Mouse (Mus musculus) stomach, embryonic 15.5 days (tissue): ENCODE data around the gene Efna1. TPM values are rescaled to one million over a fixed set of nuclear protein-coding genes. Genes with fewer than 3 reads are reported as not detected.

Source experiments
- ATAC-seq: fragments of 200-750 bp; cut with Nextera tagmentation; 2 replicates; pipeline ENCODE4 v1.8.0; 2017; ENCODE audit warnings: low read depth, moderate number of reproducible peaks, moderate TSS enrichment; ENCODE audit not compliant: insufficient read depth, low FRiP score
- H3K27ac ChIP-seq: fragments of 300-500 bp; sonication (generic); 2 replicates; pipeline ENCODE4 v1.5.1; 2015; ENCODE audit warnings: mild to moderate bottlenecking, inconsistent platforms
- H3K27me3 ChIP-seq: fragments of 300-500 bp; sonication (generic); replicated peaks from 2 replicates; pipeline ENCODE4 v1.6.1; 2015; ENCODE audit warnings: inconsistent platforms
- H3K36me3 ChIP-seq: fragments of 300-500 bp; sonication (generic); 2 replicates; pipeline ENCODE4 v1.6.1; 2015; ENCODE audit warnings: inconsistent platforms
- H3K4me1 ChIP-seq: fragments of 300-500 bp; sonication (generic); 2 replicates; pipeline ENCODE4 v1.6.1; 2015; ENCODE audit warnings: inconsistent platforms
- H3K4me2 ChIP-seq: fragments of 300-500 bp; sonication (generic); 2 replicates; pipeline ENCODE4 v1.6.1; 2015; ENCODE audit warnings: mild to moderate bottlenecking, inconsistent platforms
- H3K4me3 ChIP-seq: fragments of 300-500 bp; sonication (generic); replicated peaks from 2 replicates; pipeline ENCODE4 v1.5.1; 2015; ENCODE audit warnings: inconsistent platforms
- H3K9ac ChIP-seq: fragments of 300-500 bp; sonication (generic); 2 replicates; pipeline ENCODE4 v1.6.1; 2015; ENCODE audit warnings: inconsistent platforms
- H3K9me3 ChIP-seq: fragments of 300-500 bp; sonication (generic); 2 replicates; pipeline ENCODE4 v1.6.1; 2016; ENCODE audit warnings: inconsistent platforms
- WGBS: fragments of 180-500 bp; shearing (Covaris S2); methylation state at CpG from one replicate; pipeline ENCODE4 v1.1.7; 2015; 5-methylcytosine and 5-hydroxymethylcytosine counted together
- polyA plus RNA-seq: library from polyadenylated mRNA; unstranded; fragments of >200 nt; fragmentation: Nextera tagmentation; extraction: Ambion mirVana; gene quantifications from 2 replicates; pipeline ENCODE4 v1.2.1, GENCODE M21; 2015

Gene Efna1
- polyA plus RNA-seq, 1 experiment from 2014 or later: 41.4 TPM

- no peak for ATAC-seq
- H3K9me3 ChIP-seq: no peaks in the 10 kb centered on the region
- H3K36me3 ChIP-seq: no peaks in the 10 kb centered on the region
- H3K9ac ChIP-seq: no peak overlapping the region
- H3K27me3 ChIP-seq: peaks cover 35% of the 10 kb centered on the region
- H3K4me2 ChIP-seq: peak overlapping the region; percentile 98
- peaks cover 68% of the 10 kb centered on the region for H3K4me1 ChIP-seq
- H3K27ac ChIP-seq: no peak overlapping the region
- peak overlapping the region; percentile 59 for H3K4me3 ChIP-seq
- WGBS: 19% methylated on average over 21 of the region's 21 CpGs
Observed at GRCm38 (mm10) chr3:89318971-89319590, 38.1 kb upstream of the Efna1 start.

DNA sequence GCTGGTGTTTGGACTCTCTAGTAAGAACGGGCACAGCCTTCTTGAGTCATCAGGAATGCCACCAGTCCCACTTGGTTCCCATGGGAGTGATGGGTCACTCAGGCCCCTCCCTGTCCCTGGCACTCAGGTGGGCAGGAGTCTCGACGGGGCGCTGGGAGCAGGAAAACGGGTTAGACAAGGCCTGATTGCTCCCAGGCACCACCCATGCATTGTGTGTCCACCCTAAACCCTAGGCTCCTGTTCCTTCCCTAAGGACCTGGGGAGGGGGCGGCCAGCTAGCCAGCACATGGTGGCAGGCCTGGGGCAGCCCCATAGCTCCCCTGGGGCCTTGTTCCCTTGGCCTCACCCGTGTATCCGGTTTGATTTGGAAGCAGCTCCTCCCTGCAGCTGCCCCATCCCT lies 37.4 kb upstream of the Efna1 start:
- Histone ChIP-seq H3K27ac (no peak overlapping the region), H3K27me3 (peaks cover 35% of the 10 kb centered on the region), H3K36me3 (no peaks in the 10 kb centered on the region), H3K4me2 (no peak overlapping the region), H3K4me3 (no peak overlapping the region), H3K9ac (no peak overlapping the region), H3K9me3 (no peaks in the 10 kb centered on the region), H3K4me1 (peaks cover 68% of the 10 kb centered on the region)
- no peak for ATAC-seq
- WGBS: 68% methylated on average over 8 of the region's 8 CpGs

GRCm38 (mm10) chr3:89317246-89317645 lies 36.3 kb upstream of the Efna1 start:
- no peak for ATAC-seq
- Histone ChIP-seq H3K27ac (no peak overlapping the region), H3K4me3 (no peak overlapping the region), H3K9me3 (no peaks in the 10 kb centered on the region), H3K9ac (no peak overlapping the region), H3K4me2 (peak overlapping the region; percentile 5; the same call in 1 of the 2 replicates), H3K4me1 (peaks cover 61% of the 10 kb centered on the region), H3K36me3 (no peaks in the 10 kb centered on the region), H3K27me3 (peaks cover 35% of the 10 kb centered on the region)
- 59% methylated on average over 6 of the region's 6 CpGs for WGBS

- Histone ChIP-seq H3K9ac (no peak overlapping the region), H3K27me3 (peaks cover 35% of the 10 kb centered on the region), H3K4me2 (peak overlapping the region; percentile 81), H3K9me3 (no peaks in the 10 kb centered on the region), H3K36me3 (no peaks in the 10 kb centered on the region), H3K4me3 (peak overlapping the region; percentile 37; the same call in 1 of the 2 replicates), H3K27ac (no peak overlapping the region), H3K4me1 (peaks cover 57% of the 10 kb centered on the region)
- ATAC-seq: peak; percentile 20; the same call in 1 of the 2 replicates
- WGBS: 0% methylated on average over 4 of the region's 4 CpGs
Observed at GRCm38 (mm10) chr3:89316833-89317232, 35.9 kb upstream of the Efna1 start.

DNA sequence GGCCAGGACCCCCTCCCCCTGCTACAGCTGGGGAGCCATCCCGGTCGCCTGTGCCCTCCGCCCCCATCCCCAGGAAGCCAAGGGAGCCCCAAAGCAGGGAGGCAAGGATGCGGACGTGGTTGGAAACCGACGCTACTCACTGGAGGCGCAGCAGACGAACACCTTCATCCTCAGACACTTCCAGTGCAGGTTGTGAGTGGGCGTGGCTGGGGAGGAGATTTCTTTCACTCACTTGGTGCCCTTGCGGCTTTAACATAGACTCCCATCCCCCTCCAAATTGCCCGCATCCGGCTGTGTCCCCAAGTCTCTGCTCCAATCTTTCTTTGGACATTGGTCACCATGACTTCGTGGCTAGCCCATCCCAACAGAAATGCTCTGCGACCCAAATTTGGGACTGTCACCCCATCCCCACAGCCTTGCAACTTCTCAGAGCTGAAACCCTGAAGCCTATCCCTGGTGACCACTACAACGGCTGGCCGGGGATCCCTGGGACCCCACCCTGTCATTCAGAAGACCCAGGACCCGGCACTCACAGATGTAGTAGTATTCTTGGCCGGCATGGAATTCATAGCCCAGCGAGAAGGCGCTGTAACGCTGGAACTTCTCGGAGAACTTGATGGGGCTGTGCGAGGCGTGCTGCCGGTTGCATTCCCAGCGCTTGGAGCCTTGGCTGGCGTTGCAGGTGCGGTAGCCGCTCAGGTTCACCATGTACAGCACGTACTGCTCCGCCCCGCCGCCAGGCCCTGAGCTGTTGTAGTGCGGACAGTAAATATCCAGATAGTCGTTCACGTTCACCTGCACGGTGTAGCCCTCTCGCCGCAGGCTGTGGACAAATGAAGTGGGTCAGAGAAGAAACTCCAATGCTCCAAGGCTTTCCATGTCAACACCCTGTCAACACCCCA lies 35.2 kb upstream of the Efna1 start:
- peaks cover 31% of the 10 kb centered on the region for H3K27me3 ChIP-seq
- no peak overlapping the region for H3K9ac ChIP-seq
- WGBS: 12% methylated on average over 40 of the region's 40 CpGs
- no peaks in the 10 kb centered on the region for H3K36me3 ChIP-seq
- H3K4me3 ChIP-seq: peak overlapping the region; percentile 37
- peak; percentile 68 for ATAC-seq
- H3K4me1 ChIP-seq: peaks cover 51% of the 10 kb centered on the region
- H3K9me3 ChIP-seq: no peaks in the 10 kb centered on the region
- peak overlapping the region; percentile 81 for H3K4me2 ChIP-seq
- peak overlapping the region; percentile 31; the same call in 1 of the 2 replicates for H3K27ac ChIP-seq

DNA sequence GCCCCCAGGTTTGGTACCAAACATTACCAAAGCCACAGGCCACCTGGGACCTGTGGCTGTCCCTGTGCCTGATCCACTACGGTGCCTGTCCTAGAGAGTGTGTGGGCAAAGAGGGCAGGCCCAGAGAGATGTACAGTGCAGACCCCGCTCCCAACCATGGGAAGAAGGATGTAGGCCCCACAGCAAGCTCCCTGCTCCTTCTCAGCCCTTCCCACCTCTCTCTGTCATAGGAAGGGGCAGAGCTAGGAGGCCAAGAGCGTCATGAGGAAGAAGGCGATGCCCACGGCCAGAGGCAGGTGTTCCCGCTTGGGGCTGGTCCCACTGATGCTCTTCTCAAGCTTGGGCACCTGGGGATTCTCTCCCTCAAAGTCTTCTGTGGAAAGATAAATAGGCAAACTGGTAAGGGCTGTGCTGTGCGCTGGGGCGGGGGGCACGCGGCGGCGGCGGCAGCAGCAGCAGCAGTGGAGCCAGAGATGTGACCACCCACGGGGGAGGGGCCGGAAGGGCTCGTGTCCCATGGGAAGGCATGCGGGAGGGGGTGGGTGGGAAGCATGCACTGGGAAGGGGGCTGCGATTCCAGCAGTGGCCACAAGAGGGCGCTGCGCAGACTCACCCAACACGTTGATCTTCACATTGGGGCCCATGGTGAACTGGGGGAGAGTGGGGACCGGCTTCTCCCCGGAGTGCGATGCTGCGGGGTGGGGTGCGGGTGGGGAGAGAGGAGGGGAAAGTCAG lies 34.4 kb upstream of the Efna1 start:
- 7% methylated on average over 26 of the region's 26 CpGs for WGBS
- H3K9ac ChIP-seq: no peak overlapping the region
- peaks cover 22% of the 10 kb centered on the region for H3K27me3 ChIP-seq
- H3K4me1 ChIP-seq: peaks cover 42% of the 10 kb centered on the region
- H3K4me3 ChIP-seq: peak overlapping the region; percentile 37
- no peaks in the 10 kb centered on the region for H3K9me3 ChIP-seq
- H3K4me2 ChIP-seq: peak overlapping the region; percentile 81
- no peaks in the 10 kb centered on the region for H3K36me3 ChIP-seq
- no peak overlapping the region for H3K27ac ChIP-seq
- ATAC-seq: 0 out of 2 replicates have a peak, but pooled peaks have one; percentile 8

DNA sequence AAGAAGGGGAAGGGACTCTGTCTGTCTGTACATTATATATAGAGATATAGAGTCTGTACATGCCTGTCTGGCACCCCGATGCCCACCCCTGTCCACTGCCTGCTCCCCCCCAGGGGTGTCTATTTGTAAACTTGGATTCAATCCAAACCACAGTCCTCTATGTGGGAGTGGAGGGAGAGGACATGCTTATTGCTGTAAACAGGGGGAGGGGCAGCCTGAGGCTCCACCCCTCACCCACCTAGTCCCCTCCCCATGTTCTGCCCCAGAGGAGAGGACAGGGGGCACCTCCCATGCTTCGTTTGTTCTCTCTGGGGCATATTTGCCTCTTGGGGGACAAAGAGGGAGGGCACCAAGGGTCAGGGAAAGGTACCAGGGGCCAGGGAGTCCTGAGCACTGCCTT lies 33.8 kb upstream of the Efna1 start:
- Histone ChIP-seq H3K36me3 (no peaks in the 10 kb centered on the region), H3K4me2 (peak overlapping the region; percentile 81), H3K4me1 (peaks cover 38% of the 10 kb centered on the region), H3K27ac (no peak overlapping the region), H3K9me3 (no peaks in the 10 kb centered on the region), H3K9ac (no peak overlapping the region), H3K27me3 (peaks cover 20% of the 10 kb centered on the region), H3K4me3 (no peak overlapping the region)
- 49% methylated on average over 2 of the region's 2 CpGs for WGBS
- ATAC-seq: no peak

DNA sequence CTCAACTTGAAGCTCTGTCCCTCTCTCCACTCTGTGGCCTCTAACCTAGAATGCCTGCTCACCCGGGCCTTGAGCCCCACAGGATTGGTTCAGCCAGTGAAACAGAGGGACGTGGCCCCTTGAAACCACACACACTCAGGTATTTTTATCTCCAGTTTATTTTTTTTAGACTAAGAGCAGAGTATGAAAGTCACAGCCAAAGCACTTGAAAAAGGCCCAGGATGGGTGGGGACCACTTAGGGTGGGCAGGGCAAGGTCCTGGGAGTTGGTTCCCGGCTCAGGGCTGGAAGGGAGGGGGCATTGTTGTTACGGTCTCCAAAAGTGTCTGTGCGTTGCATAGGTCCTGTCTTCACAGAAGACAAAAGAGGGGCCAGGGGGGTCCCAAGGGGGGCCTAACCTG lies 33.4 kb upstream of the Efna1 start:
- no peak overlapping the region for H3K9ac ChIP-seq
- peak overlapping the region; percentile 26; the same call in 1 of the 2 replicates for H3K27ac ChIP-seq
- no peaks in the 10 kb centered on the region for H3K9me3 ChIP-seq
- H3K4me1 ChIP-seq: peaks cover 34% of the 10 kb centered on the region
- no peak overlapping the region for H3K4me3 ChIP-seq
- peaks cover 17% of the 10 kb centered on the region for H3K27me3 ChIP-seq
- 65% methylated on average over 5 of the region's 5 CpGs for WGBS
- ATAC-seq: peak; percentile 28; the same call in 1 of the 2 replicates
- no peaks in the 10 kb centered on the region for H3K36me3 ChIP-seq
- H3K4me2 ChIP-seq: no peak overlapping the region

- peak; percentile 67 for ATAC-seq
- Histone ChIP-seq H3K4me2 (no peak overlapping the region), H3K4me3 (no peak overlapping the region), H3K9ac (no peak overlapping the region), H3K9me3 (no peaks in the 10 kb centered on the region), H3K27me3 (no peaks in the 10 kb centered on the region), H3K27ac (no peak overlapping the region), H3K4me1 (0 out of 2 replicates have a peak, but pooled peaks cover 2% of the 10 kb centered on the region), H3K36me3 (no peaks in the 10 kb centered on the region)
- 5% methylated on average over 9 of the region's 9 CpGs for WGBS
Observed at GRCm38 (mm10) chr3:89308089-89308488, 27.1 kb upstream of the Efna1 start.

DNA sequence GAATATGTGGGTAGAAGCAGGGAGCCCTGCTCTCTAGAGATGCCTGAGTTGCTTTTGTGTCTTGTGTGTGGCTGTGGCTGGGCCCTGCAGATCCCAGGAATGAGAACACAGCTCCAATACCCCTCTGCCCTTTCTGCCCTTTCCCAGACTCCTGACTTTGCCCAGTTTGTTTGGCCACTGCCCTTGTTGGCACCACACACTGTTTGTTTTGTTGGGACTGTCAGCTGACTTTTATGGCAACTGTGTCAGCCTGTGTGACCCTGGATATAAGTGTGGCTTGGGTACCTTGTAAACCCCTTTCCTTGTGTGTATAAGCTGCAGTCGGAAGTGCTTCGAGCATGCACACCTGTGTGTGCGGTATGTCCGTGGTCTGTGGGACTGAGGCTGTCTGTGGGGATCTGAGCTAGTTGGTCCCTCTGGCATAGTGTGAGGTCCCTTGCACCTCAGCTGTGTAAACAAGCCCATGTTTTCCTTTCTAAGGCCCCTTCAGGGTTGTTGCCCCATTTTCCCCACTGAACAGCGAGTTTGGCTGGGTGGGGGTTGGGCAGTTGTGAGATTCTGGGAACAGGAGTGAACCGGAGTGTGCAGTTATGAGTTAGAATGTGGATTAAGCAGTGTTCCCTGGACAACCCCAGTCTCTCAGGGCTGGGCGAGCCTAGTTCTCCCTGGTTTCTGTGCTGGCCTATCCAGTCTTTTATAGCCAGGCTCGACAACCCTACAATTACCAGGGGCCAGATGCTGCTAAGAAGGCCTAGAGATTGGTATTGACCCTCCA lies 24.8 kb upstream of the Efna1 start:
- H3K4me1 ChIP-seq: 0 out of 2 replicates have a peak, but pooled peaks cover 2% of the 10 kb centered on the region
- no peak; the same call in 1 of the 2 replicates for ATAC-seq
- no peak overlapping the region for H3K9ac ChIP-seq
- no peak overlapping the region for H3K27ac ChIP-seq
- H3K4me3 ChIP-seq: no peak overlapping the region
- 67% methylated on average over 8 of the region's 8 CpGs for WGBS
- no peaks in the 10 kb centered on the region for H3K9me3 ChIP-seq
- H3K36me3 ChIP-seq: no peaks in the 10 kb centered on the region
- H3K4me2 ChIP-seq: no peak overlapping the region
- no peaks in the 10 kb centered on the region for H3K27me3 ChIP-seq

- H3K9ac ChIP-seq: no peak overlapping the region
- H3K4me1 ChIP-seq: 0 out of 2 replicates have a peak, but pooled peaks cover 2% of the 10 kb centered on the region
- no peaks in the 10 kb centered on the region for H3K27me3 ChIP-seq
- no peaks in the 10 kb centered on the region for H3K9me3 ChIP-seq
- no peak for ATAC-seq
- no peak overlapping the region for H3K4me3 ChIP-seq
- H3K36me3 ChIP-seq: no peaks in the 10 kb centered on the region
- WGBS: 73% methylated on average over 4 of the region's 4 CpGs
- no peak overlapping the region for H3K27ac ChIP-seq
- H3K4me2 ChIP-seq: no peak overlapping the region
Observed at GRCm38 (mm10) chr3:89305105-89305504, 24.2 kb upstream of the Efna1 start.
